Mouse (Mus musculus): Measurements from ENCODE around the gene Sfmbt1. TPM values are rescaled to one million over a fixed set of nuclear protein-coding genes. Genes with fewer than 3 reads are reported as not detected.

The Sfmbt1 gene
- polyA plus RNA-seq (2014; fragmentation: Illumina TruSeq; extraction: RNeasy Lipid Tissue Mini Kit (QIAGEN cat#74804); ENCODE audit: low read depth, low replicate concordance), result 21.9 TPM

DNA sequence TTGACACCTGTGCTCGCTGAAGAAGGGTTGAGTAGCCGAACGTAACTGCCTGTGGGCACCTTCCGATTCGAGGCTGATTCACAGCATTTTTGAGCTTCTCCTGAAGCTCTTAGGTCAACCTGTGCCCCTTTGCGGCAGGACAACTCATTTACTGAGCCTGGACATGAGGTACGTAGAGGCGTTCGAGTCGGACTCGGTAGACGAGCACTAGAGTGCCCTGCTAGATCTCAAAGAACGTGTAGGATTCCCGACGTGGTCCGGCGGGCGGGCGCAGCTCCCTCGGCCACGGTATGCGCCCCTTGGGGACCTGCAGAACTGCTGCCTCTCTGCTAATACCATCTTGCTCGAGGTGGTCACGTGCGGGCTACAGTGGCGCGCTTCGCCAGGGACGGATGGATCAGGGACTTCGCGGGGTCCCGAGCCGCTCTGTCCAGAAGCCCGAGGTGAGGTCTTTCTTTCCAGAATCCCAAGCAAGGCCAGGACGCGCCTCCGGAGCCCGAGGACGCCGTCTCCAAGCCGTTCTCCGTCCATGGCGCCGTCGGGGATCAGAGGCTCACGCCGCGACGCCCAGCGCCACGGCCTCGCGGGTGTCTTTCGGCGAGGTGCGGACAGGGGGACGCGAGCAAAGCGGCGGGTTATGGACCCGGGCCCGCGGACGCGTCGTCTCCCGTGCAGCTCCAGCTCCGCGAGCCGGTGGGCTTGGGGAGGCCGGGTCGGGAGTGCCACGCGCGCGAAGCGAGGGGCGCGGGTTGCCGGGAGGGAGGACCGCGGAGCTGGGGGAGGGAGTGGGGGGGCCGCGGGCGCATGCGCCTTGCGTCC lies at the start of gene Sfmbt1:
Sfmbt1 (plus strand) TSS at position 51 of the 819 bp plus-strand sequence.

GRCm38 (mm10) chr14:30825476-30826131 lies 111.0 kb downstream of the Sfmbt1 start, which contains the start of gene Tmem110:
Tmem110 (plus strand) TSS chr14:30825590.

Other genes with a start within 250 kb of the Sfmbt1 start
- 11.3 TPM for gene Dcp1a, start 235.3 kb upstream of the Sfmbt1 start, polyA plus RNA-seq (2014; fragmentation: Illumina TruSeq; extraction: RNeasy Lipid Tissue Mini Kit (QIAGEN cat#74804); ENCODE audit: low read depth, low replicate concordance)
- 9.2 TPM for gene Cacna1d, start 223.4 kb upstream of the Sfmbt1 start, polyA plus RNA-seq (2014; fragmentation: Illumina TruSeq; extraction: RNeasy Lipid Tissue Mini Kit (QIAGEN cat#74804); ENCODE audit: low read depth, low replicate concordance)
- gene Tkt, start 166.5 kb upstream of the Sfmbt1 start, polyA plus RNA-seq (2014; fragmentation: Illumina TruSeq; extraction: RNeasy Lipid Tissue Mini Kit (QIAGEN cat#74804); ENCODE audit: low read depth, low replicate concordance), result 12.4 TPM
- gene Prkcd, start 88.6 kb upstream of the Sfmbt1 start, polyA plus RNA-seq (2014; fragmentation: Illumina TruSeq; extraction: RNeasy Lipid Tissue Mini Kit (QIAGEN cat#74804); ENCODE audit: low read depth, low replicate concordance), result 110 TPM
- 39.8 TPM for gene Rft1, start 60.5 kb upstream of the Sfmbt1 start, polyA plus RNA-seq (2014; fragmentation: Illumina TruSeq; extraction: RNeasy Lipid Tissue Mini Kit (QIAGEN cat#74804); ENCODE audit: low read depth, low replicate concordance)
- gene Tmem110, start 110.7 kb downstream of the Sfmbt1 start, polyA plus RNA-seq (2014; fragmentation: Illumina TruSeq; extraction: RNeasy Lipid Tissue Mini Kit (QIAGEN cat#74804); ENCODE audit: low read depth, low replicate concordance), result 8.3 TPM
- gene Mustn1, start 164.4 kb downstream of the Sfmbt1 start, polyA plus RNA-seq (2014; fragmentation: Illumina TruSeq; extraction: RNeasy Lipid Tissue Mini Kit (QIAGEN cat#74804); ENCODE audit: low read depth, low replicate concordance), result 0.52 TPM
- gene Itih4, start 171.6 kb downstream of the Sfmbt1 start, polyA plus RNA-seq (2014; fragmentation: Illumina TruSeq; extraction: RNeasy Lipid Tissue Mini Kit (QIAGEN cat#74804); ENCODE audit: low read depth, low replicate concordance), result 0.35 TPM
- gene Itih3, start 208.9 kb downstream of the Sfmbt1 start, polyA plus RNA-seq (2014; fragmentation: Illumina TruSeq; extraction: RNeasy Lipid Tissue Mini Kit (QIAGEN cat#74804); ENCODE audit: low read depth, low replicate concordance), result not detected
- gene Itih1, start 228.4 kb downstream of the Sfmbt1 start, polyA plus RNA-seq (2014; fragmentation: Illumina TruSeq; extraction: RNeasy Lipid Tissue Mini Kit (QIAGEN cat#74804); ENCODE audit: low read depth, low replicate concordance), result not detected
- 18.3 TPM for gene Nek4, start 236.5 kb downstream of the Sfmbt1 start, polyA plus RNA-seq (2014; fragmentation: Illumina TruSeq; extraction: RNeasy Lipid Tissue Mini Kit (QIAGEN cat#74804); ENCODE audit: low read depth, low replicate concordance)

All from adrenal gland, adult 10 weeks (tissue).